Mouse (Mus musculus): ENCODE data around the gene Ltbp2.

Gene Ltbp2

GRCm38 (mm10) chr12:84834773-84835172 is 41.6 kb downstream of the Ltbp2 start:
- no peak for DNase-seq

GRCm38 (mm10) chr12:84831648-84832047 is 44.7 kb downstream of the Ltbp2 start:
- DNase-seq: no peak

- no peak for DNase-seq
Observed at GRCm38 (mm10) chr12:84831141-84831540, 45.2 kb downstream of the Ltbp2 start.

GRCm38 (mm10) chr12:84830438-84830837 is 45.9 kb downstream of the Ltbp2 start:
- DNase-seq: no peak

GRCm38 (mm10) chr12:84829913-84830312 is 46.4 kb downstream of the Ltbp2 start:
- no peak for DNase-seq

GRCm38 (mm10) chr12:84829109-84829724 is 47.1 kb downstream of the Ltbp2 start:
- no peak for DNase-seq

GRCm38 (mm10) chr12:84827384-84827933 is 48.9 kb downstream of the Ltbp2 start:
- no peak for DNase-seq

GRCm38 (mm10) chr12:84824203-84824602 is 52.1 kb downstream of the Ltbp2 start:
- no peak for DNase-seq

- no peak for DNase-seq
Observed at GRCm38 (mm10) chr12:84823601-84824000, 52.7 kb downstream of the Ltbp2 start.

- no peak for DNase-seq
Observed at GRCm38 (mm10) chr12:84819236-84820168, 56.8 kb downstream of the Ltbp2 start.

- no peak for DNase-seq
Observed at GRCm38 (mm10) chr12:84818496-84818895, 57.8 kb downstream of the Ltbp2 start.

- DNase-seq: peak; percentile 72
Observed at GRCm38 (mm10) chr12:84814663-84815325, 61.5 kb downstream of the Ltbp2 start.

- peak; percentile 44 for DNase-seq
Observed at GRCm38 (mm10) chr12:84813773-84814172, 62.6 kb downstream of the Ltbp2 start.

GRCm38 (mm10) chr12:84812004-84812403 is 64.3 kb downstream of the Ltbp2 start:
- DNase-seq: peak; percentile 73

GRCm38 (mm10) chr12:84811510-84811909 is 64.8 kb downstream of the Ltbp2 start:
- DNase-seq: no peak

GRCm38 (mm10) chr12:84810810-84811209 is 65.5 kb downstream of the Ltbp2 start:
- DNase-seq: peak; percentile 33

- no peak for DNase-seq
Observed at GRCm38 (mm10) chr12:84809033-84809432, 67.3 kb downstream of the Ltbp2 start.

- DNase-seq: no peak
Observed at GRCm38 (mm10) chr12:84807351-84807750, 69.0 kb downstream of the Ltbp2 start.

- no peak for DNase-seq
Observed at GRCm38 (mm10) chr12:84806726-84807125, 69.6 kb downstream of the Ltbp2 start.

- DNase-seq: no peak
Observed at GRCm38 (mm10) chr12:84806010-84806409, 70.3 kb downstream of the Ltbp2 start.

GRCm38 (mm10) chr12:84805228-84805842 is 71.0 kb downstream of the Ltbp2 start:
- DNase-seq: peak; percentile 91

- DNase-seq: no peak
Observed at GRCm38 (mm10) chr12:84802625-84803024, 73.7 kb downstream of the Ltbp2 start.

Measured in lung, postnatal 36 days (tissue).